Mouse (Mus musculus): ENCODE measurements around the gene Dnajc6.

DNA sequence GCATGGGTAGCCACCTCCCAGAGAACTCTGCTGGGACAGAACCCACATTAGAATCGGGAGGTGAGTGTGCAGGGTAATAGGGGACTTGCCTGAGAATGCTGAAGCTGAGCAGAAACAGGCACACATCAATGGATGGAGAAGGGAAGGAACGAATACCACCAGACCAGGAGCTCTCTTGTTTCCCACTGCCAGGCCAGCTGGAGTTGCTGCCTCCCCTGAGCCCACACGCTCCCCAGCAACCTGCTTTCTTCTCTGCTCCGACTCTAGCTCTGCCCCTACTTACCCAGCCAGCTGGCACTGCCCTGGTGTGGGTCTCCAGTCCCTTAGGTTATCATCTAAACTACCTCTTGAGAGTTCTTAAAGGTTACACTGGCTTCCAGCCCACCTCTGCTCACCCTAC lies 63.7 kb downstream of the Dnajc6 start:
- TF ChIP-seq CTCF (IDR thresholded peaks at IDR 0.05): no peak
- no peak for TF ChIP-seq POLR2A (IDR thresholded peaks at IDR 0.05; ENCODE audit: insufficient read depth, low read depth, low read length)
- TF ChIP-seq EP300 (IDR thresholded peaks at IDR 0.05; ENCODE audit: insufficient read depth, low read depth, low read length): no peak
